Mouse (Mus musculus) heart, postnatal 25 days (tissue): ENCODE measurements around the gene Scp2d1. TPM values are rescaled to one million over a fixed set of nuclear protein-coding genes. Genes with fewer than 3 reads are reported as not detected.
"Not testable (repeated sequence)": the region's sequence is repeated elsewhere in the genome, so short reads cannot be mapped to it uniquely, and the experiment has no call there.

Source experiments
- DNase-seq: peaks from one replicate; pipeline ENCODE4 v3.0.0; 2022; ENCODE audit warnings: low spot score
- intact Hi-C: fragments of 180-260 bp; cut with DNase I; formaldehyde crosslinking; loops from one replicate; pipeline ENCODE4 v1.15.1; 2025
- total RNA-seq, 2 experiments: library from RNA; stranded (reverse); gene quantifications; 2 replicates each; pipeline ENCODE4 v1.2.3; 2021

Gene Scp2d1
- total RNA-seq, result not detected

DNA sequence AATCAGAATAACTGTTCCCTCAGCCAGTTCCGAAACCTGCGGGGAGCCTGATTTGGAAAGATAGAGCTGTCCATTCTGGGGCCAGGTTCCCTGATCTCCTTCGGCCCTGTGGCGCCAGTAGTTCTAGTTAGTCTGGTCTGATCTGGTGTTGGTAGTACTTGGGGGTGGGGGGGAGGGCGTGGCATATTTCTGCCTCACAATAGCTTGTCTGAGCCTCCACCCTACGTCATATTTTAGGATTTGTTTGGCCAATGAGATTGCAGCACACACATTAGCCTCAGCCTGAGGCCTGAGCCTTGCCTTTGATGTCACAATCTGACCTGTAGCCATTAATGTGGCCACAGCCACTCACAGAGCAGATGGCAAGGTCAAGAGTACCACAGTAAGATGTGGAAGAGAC lies at the start of gene Scp2d1:
Gene Scp2d1, plus strand, starts transcription at position 301 of the 400 bp plus-strand sequence.
- intact Hi-C loops, DNase-seq: not testable (repeated sequence)

- no peak for DNase-seq
- intact Hi-C loops, result no loop called here
These were observed 48.8 kb upstream of the Scp2d1 start for GRCm38 (mm10) chr2:144774636-144775160.

DNA sequence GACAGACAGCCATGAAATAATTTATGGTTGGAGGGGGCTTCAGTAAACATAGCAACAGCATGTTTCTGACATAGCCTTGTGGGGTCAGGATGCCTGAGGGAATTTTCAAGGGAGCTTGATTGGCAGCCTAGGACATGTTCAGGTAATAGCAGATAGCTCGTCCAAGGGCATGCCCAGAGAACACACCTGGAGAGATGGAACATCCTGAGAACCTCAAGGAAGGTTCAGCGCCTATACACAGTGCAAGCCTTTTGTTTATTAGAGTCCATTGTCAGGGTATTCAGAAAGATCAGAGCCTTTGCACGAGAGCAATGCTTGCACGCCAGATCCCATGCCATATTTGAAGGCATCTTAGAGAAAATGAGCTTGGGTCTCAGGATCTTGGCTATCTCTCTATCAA lies 47.8 kb upstream of the Scp2d1 start:
- intact Hi-C loops, result no loop called here

GRCm38 (mm10) chr2:144779263-144779662 lies 44.2 kb upstream of the Scp2d1 start:
- no peak for DNase-seq
- intact Hi-C loops, result no loop called here

More for the DNA sequence above, 47.8 kb upstream of the Scp2d1 start:
- DNase-seq, result no peak

GRCm38 (mm10) chr2:144780731-144781130 lies 42.7 kb upstream of the Scp2d1 start:
- intact Hi-C loops, result no loop called here

GRCm38 (mm10) chr2:144781871-144782270 lies 41.6 kb upstream of the Scp2d1 start:
- DNase-seq, result no peak
- intact Hi-C loops, result no loop called here

More at GRCm38 (mm10) chr2:144780731-144781130, 42.7 kb upstream of the Scp2d1 start:
- DNase-seq, result no peak

DNA sequence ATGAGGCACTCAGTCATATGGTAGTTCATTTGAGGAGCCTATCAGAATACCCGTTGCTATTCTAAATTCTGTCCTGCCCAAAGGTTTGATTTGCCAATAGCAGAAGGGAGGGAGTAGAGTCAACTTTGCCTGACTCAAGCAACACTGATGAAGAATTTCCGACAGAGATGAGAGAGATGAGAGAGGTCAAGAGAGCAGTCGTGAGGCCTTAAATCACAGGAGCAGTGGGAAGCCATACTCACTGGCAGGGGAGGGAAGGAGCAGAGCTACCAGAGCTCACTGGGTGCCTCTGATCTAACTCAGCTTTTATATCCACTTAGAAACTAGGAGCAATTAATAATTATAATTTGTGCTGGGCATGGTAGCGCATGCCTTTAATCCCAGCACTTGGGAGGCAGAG lies 41.0 kb upstream of the Scp2d1 start:
- no peak for DNase-seq
- intact Hi-C loops, result no loop called here

DNA sequence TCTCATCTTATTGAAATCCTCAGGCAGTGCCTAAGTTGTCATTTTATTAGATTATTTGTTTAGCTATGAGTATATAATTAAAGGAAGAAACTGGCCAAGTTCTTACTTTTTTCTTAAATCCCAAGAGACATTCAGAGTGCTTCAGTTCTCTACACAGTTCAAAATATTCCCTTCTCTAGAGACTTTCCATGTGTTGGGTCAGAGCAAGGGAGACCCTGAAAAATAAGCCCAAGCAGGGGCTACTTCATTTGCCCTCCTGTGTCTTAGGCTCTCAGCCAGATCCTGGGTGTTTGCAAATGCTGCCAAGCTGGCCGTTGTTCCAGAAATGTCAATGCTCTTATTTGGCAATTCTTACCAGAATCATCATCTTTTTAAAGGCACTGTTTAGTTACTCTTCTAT lies 40.3 kb upstream of the Scp2d1 start:
- intact Hi-C loops, result no loop called here
- DNase-seq, result no peak

DNA sequence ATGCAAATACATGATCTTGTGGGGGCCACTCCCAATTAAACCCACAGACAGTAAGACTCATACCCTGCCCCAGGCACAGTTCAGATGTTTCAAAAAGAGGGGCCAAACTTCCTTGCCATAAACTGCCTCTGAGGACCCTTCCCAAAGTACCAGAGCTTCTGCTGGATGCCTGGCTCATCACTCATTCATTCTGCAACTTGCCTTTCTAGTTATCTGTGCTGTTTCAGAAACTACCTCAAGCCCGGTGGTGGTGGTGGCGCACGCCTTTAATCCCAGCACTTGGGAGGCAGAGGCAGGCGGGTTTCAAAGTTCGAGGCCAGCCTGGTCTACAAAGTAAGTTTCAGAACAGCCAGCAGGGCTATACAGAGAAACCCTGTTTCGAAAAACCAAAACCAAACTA lies 39.6 kb upstream of the Scp2d1 start:
- DNase-seq, result no peak
- intact Hi-C loops, result no loop called here

DNA sequence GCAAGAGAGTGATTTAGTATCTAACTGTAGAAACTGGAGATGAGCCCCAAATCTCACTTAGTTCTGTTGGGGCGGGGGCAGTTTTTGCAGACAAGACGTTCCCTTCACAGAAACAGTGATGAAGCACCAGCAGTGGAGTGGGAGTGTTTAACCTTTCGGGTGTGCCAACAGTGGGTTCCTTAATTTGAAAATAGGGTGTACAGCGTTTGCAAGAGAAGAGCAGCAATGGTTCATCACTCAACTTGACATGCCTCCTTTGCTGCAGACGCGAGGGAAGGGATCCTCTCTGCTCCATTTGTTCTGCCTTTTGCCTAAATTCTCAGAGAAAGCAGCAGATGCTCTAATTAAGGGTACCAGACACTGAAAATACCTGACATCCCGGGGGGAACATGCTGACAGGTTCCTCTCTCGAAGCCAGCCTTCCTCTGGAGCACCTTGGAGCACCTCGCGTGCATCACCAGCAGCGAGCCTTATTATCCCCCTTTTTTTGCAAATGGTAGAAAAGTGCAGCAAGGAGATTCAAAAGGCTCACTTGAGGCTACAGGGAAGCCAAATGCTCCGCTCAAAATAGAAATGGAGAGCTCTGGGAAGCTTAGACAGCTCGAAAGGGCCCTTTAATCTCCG lies 31.7 kb upstream of the Scp2d1 start:
- intact Hi-C loops, result no loop called here

GRCm38 (mm10) chr2:144797515-144797914 lies 25.9 kb upstream of the Scp2d1 start:
- DNase-seq, result no peak
- intact Hi-C loops, result no loop called here

More for the DNA sequence above, 31.7 kb upstream of the Scp2d1 start:
- no peak for DNase-seq

GRCm38 (mm10) chr2:144807766-144808754 lies 15.4 kb upstream of the Scp2d1 start:
- DNase-seq, result no peak
- intact Hi-C loops, result no loop called here

DNA sequence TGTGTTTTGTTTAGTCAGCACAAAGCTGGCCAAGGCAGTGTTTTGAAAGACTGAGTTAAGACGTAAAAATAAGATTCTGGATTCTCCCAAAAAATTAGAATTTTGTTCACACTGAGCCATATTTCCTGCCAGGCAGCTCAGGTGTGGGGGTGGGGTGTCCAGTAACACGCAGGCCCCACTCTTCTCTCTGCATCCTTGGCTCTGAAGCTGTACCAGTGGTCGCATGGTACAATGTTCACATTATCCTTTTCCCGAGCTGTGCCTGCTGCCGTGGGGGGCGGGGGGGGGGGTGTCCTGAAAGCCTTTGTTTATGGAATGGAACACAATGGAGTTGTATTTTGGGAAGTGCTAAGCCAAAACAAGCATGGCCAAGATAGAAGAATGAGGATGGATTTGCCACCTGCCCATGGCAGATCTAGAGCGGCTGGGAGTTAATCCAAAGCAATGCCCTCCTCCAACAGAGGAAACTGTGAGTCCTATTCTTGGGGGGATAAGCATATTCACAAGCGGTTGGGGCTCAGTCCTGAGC lies 5.1 kb downstream of the Scp2d1 start:
- DNase-seq, result no peak
- intact Hi-C loops, result no loop called here

DNA sequence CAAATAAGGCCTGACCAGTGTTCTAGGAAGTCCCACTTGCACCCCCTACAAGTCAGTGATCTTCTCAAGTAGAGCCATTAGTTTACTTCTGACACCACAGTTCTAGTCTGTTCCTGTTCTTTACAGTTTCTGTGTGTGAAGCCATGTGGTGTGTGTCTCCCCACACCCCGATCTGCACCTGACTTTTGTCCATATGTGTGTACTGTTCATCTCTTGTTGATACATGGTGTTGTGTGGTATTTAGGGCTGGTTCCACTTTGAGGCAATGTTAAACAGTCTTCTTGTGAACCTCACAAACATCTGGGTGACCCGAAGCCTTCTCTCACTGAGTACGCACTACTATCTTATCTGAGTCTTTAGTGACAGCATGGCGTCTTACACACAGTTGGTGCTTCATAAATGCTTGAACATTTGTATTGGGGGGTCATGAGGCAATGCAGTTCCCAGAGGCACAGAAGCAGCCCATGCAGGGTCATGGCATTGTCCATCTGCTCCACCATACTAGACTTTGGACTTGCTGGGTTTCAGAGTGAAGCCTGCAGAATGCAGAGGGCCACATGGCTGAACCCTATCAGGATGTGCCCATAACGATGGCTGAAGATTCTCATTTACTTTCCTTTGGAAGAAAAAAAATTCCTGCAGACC lies 13.3 kb downstream of the Scp2d1 start:
- intact Hi-C loops, result no loop called here
- no peak for DNase-seq

DNA sequence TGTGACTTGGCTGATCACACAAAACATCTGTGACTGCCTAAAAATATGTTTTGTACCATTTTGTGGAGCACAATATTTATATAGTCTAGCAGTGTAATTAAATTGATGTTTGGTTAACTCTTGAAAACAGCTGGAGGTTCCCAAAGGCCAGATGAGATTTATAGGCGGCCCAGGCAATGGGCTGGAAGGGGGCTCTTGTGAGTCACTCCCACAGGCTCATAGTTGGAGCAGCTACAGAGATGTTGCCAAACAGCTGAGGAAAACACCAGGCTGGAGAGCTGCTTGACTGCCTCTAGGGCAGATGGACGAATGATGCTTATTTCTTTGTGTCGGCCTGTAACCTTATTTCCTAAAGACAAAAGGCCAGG lies 13.8 kb downstream of the Scp2d1 start:
- no peak for DNase-seq
- intact Hi-C loops, result no loop called here

DNA sequence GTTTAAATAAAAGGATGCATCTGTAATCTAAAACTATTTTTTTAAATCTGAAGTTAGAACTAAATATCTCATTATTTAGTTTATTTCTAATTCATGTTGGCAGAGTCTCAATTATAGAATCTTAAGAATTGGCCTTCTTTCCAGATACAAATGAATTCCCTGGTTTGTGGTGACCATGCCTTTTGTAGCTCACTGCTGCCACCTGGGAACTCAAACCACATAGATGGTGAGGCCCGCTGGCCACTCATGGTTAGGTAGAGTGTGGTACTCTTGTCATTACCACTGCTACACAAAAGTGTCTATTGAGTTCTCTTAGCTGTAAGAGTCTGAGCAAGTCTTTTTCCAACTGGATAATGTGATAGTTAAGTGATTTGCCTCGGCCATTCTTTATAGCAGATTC lies 45.4 kb downstream of the Scp2d1 start:
- intact Hi-C loops, result loop anchor here (2.0 to 10.0 kb wide), 3 partner anchors 144 to 230 kb away; no protein-coding TSS in a partner anchor
- DNase-seq, result no peak
